Mouse (Mus musculus): Measurements from ENCODE around the gene Oma1.

Oma1 gene

DNA sequence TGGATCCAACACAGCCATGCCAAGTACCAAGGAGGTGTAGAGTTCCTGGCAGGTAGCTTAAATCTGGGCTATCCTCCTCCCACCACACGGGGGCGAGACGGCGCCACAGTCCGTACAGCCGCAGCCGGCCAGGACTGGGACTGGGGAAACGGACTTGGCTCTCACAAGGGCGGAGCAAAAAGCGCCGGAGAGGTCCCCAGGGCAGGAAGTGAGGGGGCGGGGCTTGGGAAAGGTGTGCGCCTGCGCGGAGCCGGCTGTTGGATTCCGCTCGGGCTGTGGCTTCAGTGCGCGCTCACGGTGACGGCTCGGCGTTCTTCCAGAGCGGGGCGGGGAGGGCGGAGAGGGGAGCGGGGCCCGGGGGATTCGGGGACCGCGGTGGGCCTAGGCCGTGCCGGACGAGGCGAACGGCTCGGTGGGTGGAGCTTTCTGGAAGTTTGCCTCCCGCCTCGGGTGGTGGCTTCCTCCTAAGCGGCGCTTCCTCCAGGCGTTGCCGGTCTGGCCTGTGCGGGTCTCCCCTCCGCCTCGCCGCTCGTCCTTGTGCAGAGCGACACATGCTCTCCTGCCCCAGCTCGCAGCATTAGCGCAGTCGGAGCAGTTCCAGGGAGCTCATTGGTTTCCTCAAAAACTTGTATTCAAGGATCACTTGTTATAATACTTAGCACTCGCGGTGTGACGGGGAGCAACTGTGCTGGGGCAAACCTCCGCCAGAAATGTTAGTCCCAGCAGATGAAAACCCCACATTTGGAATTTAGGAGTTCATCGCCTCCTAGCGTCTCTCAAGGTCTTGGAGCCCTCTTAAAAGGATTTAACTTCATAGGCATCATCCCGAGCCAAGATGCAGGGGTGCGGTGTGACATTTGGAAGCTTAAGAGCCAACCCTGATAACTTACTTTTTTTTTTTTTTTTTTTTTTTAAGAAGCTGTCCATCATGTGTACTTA lies at the start of gene Oma1:
Gene Oma1 (plus strand): TSS at position 226 of the 939 bp plus-strand sequence.
- DNase-seq (ENCODE audit: low read depth, low spot score) = peak; percentile 97

DNA sequence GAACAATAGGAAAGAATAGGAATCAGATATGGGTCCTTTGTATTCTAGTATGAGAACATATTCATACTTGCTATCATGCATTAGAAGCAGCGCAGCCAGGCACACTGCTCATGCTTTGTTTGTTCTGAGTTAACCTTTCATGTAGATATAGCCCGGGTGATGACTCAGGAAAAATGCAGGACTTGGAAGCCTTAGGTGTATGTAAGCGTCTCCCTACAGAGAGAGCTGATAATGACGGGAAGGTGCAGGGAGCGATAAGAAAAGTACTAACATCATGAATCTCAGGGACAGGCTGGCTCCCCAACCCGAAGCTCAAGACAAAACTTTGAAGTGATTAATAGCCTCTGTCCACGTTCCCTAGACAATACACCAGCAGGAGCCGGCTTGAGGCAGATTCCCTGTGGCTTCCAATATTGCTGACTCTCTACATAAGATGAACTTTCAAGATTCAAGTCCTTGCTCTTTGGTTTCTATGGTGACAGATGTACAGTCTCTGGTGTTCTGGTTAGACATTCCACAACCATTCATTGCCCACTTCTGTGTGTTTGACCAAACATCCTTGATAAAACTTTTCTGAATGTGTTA lies 49.7 kb upstream of the Oma1 start:
- DNase-seq (ENCODE audit: low read depth, low spot score) = no peak

GRCm38 (mm10) chr4:103265166-103265565 lies 48.4 kb upstream of the Oma1 start:
- DNase-seq (ENCODE audit: low read depth, low spot score) = no peak

- peak; percentile 13 for DNase-seq (ENCODE audit: low read depth, low spot score)
Measured at GRCm38 (mm10) chr4:103269336-103269735, 44.3 kb upstream of the Oma1 start.

DNA sequence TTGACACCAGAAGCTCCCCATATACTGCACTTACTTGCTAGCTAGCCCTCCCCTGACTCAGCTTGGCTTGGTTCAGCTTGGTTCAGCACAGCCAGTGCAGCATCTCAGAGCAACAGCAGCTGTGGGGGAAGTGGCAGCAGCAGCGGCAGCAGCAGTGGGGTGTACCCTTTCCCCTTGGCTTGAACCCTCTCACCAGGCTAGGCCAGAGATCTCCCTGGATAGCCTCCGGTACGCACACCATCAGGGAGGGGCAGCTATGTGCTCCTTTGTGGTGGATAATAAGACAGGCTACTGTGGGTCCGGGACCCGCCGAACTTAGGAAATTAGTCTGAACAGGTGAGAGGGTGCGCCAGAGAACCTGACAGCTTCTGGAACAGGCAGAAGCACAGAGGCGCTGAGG lies 40.6 kb upstream of the Oma1 start:
- no peak for DNase-seq (ENCODE audit: low read depth, low spot score)

DNA sequence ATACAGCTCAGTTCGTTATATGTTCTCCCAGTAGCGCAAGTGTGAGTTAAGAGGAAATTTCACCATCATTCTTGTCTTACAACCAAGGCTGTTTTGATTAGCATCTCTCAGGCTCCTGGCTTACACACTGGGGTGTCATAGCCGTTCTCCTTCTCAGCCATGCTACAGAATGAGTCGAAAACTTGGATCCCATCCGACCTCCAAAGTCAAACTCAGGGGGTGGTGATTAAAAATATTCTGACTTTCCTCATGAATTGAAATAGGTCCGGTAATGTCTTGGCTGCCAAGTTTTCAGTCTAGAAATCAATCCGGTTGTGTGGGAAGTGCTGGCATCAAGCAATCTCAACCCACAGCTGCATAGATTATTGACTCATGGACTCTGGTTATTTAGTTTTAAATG lies 25.3 kb upstream of the Oma1 start:
- no peak for DNase-seq (ENCODE audit: low read depth, low spot score)

- no peak for DNase-seq (ENCODE audit: low read depth, low spot score)
Measured at GRCm38 (mm10) chr4:103290763-103291162, 22.8 kb upstream of the Oma1 start, which contains the start of gene 4921539E11Rik. TSS of gene 4921539E11Rik (minus strand) at chr4:103290863.

GRCm38 (mm10) chr4:103299342-103299741 lies 14.3 kb upstream of the Oma1 start:
- no peak for DNase-seq (ENCODE audit: low read depth, low spot score)

- DNase-seq (ENCODE audit: low read depth, low spot score) = no peak
Measured at GRCm38 (mm10) chr4:103303851-103304250, 9.8 kb upstream of the Oma1 start.

- no peak for DNase-seq (ENCODE audit: low read depth, low spot score)
Measured at GRCm38 (mm10) chr4:103314526-103314910, 906 bp downstream of the Oma1 start.

DNA sequence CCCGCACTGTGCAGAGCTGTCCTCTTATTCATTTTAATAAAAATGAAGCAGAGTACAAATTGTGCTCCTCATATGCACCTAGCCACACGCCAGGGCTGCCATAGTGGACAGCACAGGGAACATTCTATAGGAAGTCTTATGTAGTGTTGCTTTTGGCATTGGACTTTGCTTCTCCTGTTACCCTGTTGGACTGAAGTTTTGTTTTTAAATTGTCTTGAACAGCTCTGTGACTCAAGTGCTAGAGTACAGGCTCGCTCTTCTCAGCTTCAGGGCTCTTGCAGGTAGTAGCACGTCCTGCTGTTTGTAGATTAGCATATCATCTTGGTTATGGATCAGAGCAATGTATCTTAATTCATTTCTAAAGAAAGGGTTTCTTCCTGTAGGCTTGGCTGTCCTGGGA lies 2.2 kb downstream of the Oma1 start:
- no peak for DNase-seq (ENCODE audit: low read depth, low spot score)

DNA sequence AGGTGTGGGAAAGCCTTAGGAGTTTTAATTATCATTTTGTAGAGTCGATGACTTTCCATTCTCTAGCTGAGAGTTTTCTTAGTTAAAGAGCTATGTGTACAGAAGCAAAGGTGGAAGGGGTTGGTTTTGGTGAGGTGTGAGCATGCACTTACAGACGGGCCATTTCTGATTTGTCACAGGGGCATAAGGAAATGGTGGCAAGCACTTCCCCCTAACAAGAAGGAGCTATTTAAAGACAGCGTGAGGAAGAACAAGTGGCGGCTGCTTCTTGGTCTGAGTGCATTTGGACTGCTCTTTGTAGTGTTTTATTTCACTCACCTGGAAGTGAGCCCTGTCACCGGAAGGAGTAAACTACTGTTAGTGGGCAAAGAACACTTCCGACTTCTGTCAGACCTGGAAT lies 7.8 kb downstream of the Oma1 start:
- no peak for DNase-seq (ENCODE audit: low read depth, low spot score)

- DNase-seq (ENCODE audit: low read depth, low spot score) = no peak
Measured at GRCm38 (mm10) chr4:103324688-103325451, 11.3 kb downstream of the Oma1 start.

GRCm38 (mm10) chr4:103326994-103327393 lies 13.4 kb downstream of the Oma1 start:
- DNase-seq (ENCODE audit: low read depth, low spot score) = no peak

- no peak for DNase-seq (ENCODE audit: low read depth, low spot score)
Measured at GRCm38 (mm10) chr4:103329348-103329747, 15.7 kb downstream of the Oma1 start.

- DNase-seq (ENCODE audit: low read depth, low spot score) = no peak
Measured at GRCm38 (mm10) chr4:103335134-103335533, 21.5 kb downstream of the Oma1 start.

DNA sequence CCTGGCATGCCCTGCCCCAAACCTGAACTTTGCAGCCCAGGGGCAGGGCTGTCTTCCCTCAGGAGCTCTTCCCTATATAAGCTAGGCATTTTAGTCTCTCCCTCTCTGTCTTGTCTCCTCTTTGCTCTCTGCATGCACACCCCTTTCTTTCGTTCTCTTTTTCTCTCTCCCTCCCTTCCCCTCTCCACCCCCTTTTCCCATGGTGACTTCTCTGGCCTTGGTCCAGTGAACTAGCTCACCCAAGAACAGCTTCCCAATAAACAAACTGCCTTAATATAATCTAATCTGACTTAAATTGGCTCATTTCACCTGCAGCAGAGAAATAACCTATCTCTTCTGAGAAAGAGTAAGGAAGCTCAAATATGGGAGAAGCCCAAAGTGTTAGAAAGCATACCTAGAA lies 27.1 kb downstream of the Oma1 start:
- DNase-seq (ENCODE audit: low read depth, low spot score) = no peak

DNA sequence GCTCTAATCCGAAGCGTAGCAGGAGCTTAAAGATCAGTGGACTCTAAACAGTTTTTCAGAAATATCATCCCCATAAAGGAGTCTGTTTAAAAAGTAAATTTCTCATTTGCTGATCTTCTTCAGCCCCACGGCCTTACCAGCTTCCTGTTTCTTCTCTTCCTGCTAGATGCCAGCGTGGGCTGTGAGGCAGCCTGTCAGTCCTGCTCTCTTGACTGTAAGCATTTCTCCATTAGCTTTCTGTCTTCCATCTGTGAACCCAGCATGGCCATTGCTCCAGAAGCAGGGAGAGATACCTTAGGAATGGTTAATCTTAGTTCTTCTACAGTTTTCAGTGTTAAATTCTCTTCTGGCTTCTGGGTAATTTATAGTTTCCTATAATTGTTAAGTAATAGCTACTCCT lies 28.0 kb downstream of the Oma1 start:
- DNase-seq (ENCODE audit: low read depth, low spot score) = no peak

- peak; percentile 44 for DNase-seq (ENCODE audit: low read depth, low spot score)
Measured at GRCm38 (mm10) chr4:103346058-103346457, 32.4 kb downstream of the Oma1 start.

- no peak for DNase-seq (ENCODE audit: low read depth, low spot score)
Measured at GRCm38 (mm10) chr4:103346849-103347248, 33.2 kb downstream of the Oma1 start.

DNA sequence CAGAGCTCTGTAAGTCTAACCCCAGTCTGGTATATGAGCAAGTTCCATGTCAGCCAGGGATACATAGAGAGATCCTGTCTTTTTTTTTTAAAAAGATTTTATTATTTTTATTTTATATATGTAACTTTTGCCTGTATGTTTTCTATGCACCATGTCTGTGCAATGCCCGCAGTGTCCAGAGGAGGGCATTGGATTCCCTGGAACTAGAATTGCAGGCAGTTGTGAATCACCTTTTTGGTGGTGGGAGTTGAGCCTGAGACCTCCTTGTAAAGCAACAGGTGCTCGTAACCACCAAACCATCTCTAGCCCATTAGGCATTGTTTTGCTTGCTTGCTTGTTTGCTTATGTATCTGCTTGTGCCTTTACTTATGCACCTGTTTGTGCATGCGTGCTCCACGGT lies 35.6 kb downstream of the Oma1 start:
- peak; percentile 15 for DNase-seq (ENCODE audit: low read depth, low spot score)

GRCm38 (mm10) chr4:103352926-103353325 lies 39.3 kb downstream of the Oma1 start:
- no peak for DNase-seq (ENCODE audit: low read depth, low spot score)

Data from A20 (cell line).